Mouse (Mus musculus): ENCODE data around the gene Galnt15.

DNA sequence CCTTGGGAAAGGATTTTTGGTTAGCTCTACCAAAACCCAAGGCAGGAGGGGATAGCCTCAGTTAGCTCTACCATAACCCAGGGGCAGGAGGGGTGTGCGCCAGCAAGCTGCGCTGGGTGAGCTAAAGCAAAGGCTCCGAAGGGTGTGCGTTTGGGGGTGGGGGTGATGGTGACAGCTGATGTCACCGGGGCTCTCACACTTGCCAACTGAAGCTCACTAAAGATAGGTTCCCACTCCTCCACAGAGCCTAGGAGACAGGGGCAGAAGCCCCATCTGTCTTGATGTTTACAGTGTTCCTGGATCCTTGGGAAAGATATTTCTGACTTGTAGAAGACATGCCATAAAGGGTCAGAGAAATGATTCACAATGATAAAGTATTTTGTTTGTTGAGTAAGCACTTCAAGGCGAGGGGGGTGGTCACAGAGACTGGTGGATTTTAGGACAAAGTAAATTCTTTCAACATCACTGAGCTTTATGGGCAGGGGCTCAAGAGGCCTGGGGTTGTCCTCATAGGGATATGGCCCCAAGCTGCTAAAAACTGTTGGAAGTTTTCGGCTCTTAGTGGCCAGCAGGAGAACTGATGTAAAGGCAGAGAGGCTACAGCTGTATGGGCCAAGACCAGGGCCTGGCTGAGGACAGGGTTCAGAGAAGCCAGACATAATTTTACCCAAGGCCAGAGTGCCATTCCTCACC lies 24.7 kb upstream of the Galnt15 start:
- no peak for TF ChIP-seq CTCF (IDR thresholded peaks at IDR 0.05; ENCODE audit: insufficient read depth, low read depth, low read length)
- TF ChIP-seq POLR2A (IDR thresholded peaks at IDR 0.05; ENCODE audit: insufficient read depth, low read depth, low read length), result no peak

Measured in olfactory bulb, adult 2 months (tissue).